Mouse (Mus musculus) heart, postnatal 14 days (tissue): ENCODE data around the gene Cdc6. TPM values are rescaled to one million over a fixed set of nuclear protein-coding genes. Genes with fewer than 3 reads are reported as not detected.

ENCODE experiments used
- DNase-seq, 2 experiments: peaks; one replicate each; pipeline ENCODE4 v3.0.0; 2021 to 2022
- intact Hi-C: fragments of 180-260 bp; cut with DNase I; formaldehyde crosslinking; loops from one replicate; pipeline ENCODE4 v1.15.1; 2025
- total RNA-seq, 2 experiments: library from RNA; stranded (reverse); gene quantifications; 2 replicates each; pipeline ENCODE4 v1.2.3; 2021

Gene Cdc6
- total RNA-seq, 2 experiments from 2014 or later, result 0.72 to 2.2 TPM

DNA sequence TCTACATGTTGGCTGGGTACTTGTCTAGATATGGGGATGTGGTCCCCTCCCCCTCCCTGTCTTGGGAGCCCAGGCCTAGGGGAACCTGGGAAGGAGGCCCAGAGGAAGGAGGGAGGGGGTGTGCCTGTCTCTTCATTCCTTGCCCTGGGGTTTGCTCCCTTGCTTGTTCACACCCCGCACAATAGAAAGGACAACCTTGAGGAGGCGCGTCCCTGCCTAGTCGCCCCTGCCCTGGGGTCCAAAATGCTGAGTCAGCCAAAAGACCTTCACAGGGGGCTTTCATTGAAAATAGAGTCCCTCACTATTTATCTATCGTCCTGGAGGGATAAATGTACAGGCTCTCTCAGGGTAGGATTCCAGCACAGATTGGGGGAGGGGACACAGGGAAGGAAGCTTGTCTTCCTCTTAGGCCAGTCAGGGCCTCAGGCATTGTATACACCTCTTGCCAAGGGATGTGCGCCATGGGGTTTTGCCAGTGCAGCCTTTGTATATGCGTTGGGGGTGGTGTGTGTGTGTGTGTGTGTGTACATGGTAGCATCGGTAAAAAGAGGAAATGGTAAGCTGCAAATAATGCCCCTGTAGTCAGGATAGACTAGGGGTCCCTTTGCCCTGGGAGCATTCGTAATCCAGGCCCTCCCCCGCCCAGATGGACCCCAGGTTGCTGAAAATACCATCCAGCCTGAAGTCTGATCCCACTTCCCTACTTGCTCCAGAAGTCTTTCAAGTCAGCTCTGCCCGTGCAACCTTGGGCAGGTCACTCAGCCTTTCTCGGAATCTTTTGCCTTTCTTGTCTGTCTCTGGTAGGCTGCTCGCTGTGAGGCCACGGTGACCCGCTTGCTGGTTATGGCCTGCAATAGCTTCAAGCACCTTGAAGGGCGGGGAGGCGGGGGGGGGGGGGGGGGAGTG is 47.5 kb downstream of the Cdc6 start:
- DNase-seq, result peak in 1 of 2 experiments; percentile 52
- intact Hi-C loops, result no loop called here

DNA sequence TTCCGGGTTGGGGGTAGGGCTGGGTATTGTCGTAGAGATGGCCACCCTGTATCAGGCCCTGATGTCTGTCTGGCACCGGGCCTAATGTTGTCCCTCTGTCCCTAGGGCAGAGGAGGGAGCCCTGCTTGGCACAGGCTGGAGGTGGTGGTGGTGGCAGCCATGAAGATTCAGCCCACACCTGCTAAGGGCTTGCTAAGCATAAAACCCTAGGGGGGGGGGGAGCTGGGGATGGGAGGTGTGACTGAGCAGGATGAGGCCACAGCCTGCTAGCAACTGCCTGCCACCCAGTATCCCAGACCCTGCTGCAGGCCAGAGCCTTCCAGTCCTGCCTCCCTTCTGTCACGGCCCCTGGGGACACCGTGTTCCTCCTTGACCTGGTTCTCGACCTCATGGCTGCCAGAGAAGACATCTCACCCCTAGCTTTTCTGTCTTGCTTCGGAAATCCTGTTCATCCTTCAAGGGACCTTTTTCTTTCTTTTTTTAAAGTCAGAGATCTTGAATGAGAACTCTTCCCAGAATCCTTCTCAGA is 48.2 kb downstream of the Cdc6 start:
- no peak for DNase-seq

DNA sequence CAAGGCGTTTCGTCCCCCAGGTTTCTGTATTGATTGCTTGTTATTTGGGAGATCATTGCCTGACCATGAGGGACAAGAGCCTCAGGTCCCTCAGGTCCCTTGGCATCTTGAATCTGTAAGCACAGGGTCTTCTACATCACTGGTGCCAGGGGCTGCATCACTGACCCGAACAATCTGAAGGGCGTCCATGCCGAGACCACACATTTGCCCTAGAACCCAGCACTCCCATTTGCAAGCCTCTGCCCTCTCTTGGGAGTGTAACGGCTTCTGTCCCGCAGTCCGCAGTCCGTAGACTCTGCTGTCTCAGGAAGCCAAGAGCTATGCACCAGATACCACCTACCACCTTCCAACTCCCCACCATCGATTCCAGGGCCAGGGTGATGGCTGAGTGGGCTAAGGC is 48.7 kb downstream of the Cdc6 start:
- no peak for DNase-seq
- intact Hi-C loops, result no loop called here

More for the DNA sequence above, 48.2 kb downstream of the Cdc6 start:
- intact Hi-C loops, result no loop called here

DNA sequence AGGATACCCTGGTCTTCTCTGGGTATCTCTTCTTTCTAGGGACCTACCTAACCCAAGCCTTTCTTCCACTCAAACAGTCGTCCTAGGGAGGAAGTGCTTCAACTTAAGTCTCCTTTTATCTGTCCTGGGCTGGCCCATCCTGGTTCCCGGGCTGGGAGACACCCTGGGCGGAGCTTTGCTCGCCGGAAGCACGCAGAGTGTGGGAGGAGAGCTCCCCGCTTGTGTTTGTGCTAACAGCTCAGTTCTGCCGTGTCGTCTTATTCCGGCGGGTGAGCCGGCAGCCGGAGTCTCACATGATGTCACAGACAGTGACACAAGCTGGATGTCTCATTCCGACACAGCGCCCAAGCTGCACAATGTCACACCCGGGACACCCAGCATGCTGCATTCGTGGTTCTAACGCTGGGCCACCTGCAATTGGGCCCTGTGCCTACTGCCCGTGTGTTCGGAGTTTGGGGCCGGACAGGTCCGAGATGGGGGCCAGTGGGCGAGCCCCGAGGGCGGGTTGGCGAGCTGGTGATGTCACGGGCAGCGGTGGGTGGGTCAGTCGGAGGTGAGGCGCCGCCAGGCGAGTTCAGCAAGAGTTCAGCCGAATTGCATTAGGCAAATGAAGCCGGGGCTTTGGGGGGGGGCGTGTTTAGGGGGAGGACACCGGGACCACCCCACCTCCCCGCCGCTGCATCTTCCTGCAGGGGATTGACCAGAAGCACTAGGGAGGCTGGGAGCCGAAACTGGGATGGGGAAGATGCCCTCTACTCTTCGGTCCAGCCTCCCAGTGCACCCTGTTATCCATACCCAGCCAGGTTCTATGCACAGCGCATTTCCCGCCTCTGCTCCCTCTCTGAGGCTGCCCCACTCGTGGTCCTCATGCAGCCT is 52.1 kb downstream of the Cdc6 start:
- intact Hi-C loops, result no loop called here
- DNase-seq, result peak; percentile 86

DNA sequence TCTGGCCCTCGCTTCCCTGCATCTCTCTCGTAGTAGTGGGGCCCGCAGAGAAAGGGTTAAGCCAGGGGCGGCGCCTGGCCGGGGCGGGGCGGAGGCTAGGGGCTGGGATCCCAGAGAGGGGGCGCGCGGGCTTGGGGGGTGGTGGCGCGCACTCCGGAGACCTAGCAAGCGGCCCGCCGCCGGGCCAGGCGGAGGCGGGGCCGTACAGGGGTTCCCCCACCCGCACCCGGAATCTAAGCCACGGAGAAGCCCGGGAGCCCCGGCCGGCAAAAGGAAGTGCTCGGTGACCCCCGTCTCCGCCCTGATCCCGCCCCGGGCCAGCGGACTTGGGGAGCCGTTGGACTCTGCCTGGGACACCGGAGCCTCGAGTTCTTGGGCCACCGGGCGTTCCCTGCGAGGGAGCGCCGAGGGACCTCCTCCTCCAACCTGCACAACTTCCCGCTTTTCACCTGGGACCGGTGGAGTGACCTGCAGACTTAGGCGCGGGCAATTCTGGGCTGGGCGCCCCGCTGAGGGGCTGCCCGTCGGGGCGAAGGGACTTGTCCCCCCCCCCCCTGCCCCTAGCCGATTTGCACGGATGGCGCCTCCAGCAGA is 52.8 kb downstream of the Cdc6 start:
- peak; percentile 87 to 89 for DNase-seq
- intact Hi-C loops, result no loop called here

DNA sequence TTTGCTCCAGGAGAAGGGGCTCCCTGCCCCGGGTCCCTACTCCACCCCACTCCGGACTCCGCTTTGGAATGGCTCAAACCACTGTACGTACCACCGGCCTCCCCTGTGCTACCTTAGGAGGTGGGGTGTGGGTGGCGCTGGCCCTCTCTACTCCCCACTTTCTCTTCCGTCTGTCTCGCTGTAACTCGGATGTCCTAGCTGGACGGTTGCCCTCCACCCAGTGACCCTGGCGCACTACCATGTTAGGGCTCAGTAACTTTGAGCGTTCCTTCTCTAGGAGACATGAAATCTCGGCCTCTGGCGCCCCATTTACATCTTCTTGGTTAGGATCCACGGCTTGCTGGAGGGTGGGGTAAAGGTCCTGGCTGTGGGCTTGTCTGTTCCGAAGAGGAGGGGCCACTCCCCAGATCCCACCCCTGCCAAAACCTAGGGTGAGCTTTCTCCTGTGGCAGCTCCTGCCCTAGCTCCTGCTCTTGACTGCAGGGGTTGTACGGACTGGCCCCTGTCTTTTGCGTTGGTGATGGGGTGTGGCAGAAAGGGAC is 53.5 kb downstream of the Cdc6 start:
- peak in 1 of 2 experiments; percentile 60 for DNase-seq
- intact Hi-C loops, result no loop called here

DNA sequence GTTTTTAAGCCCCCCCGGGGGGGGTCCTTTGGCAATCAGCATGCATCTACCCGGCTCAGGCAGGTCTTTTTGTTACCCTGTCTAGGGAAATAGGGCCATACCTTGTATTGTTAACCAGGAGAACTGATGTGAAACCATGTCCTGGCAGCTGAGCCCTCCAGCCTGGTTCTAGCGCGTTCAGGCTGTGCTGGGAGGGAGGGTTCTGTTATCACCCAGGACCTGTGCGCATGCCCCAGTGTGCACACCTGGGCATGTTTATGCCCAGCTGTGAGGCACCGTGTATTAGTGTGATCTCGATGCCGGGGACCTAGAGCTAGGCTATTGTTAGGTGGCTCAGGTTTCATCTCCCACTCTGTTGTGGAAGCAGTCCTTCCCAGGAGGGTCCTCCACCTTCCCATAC is 54.2 kb downstream of the Cdc6 start:
- intact Hi-C loops, result no loop called here

DNA sequence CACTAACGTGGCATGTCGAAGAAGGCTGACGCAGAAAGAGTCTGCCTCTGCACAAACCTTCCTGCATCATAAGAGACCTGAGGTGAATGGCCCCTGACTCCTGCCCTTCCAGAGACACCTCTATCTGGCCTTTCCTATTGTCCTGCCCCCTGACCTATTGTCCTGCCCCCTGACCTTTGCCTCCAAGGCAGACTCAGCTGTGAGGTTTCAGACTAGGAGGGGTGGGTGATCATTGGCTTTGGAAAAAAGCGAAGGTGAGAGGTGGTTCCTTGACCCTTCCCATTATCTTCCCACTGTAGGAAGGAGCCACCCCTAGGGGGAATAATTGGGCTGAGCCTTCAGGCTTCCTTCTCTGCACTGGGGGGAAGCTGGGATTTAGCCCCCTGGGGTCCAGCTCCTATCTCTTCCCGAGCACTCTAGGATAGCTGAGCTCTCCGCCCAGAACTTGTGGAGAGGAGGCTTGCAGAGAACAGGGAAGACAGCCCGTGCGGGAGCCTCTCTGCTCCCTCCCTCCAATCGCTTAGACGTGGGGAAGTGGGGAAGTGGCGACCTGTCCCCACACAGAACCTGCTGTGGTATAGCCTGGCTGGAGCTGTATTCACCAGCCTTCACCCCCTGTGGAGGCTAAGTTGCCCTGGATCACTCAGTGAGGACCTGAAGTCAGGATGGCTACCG is 55.0 kb downstream of the Cdc6 start:
- intact Hi-C loops, result no loop called here
- no peak for DNase-seq

More for the DNA sequence above, 54.2 kb downstream of the Cdc6 start:
- DNase-seq, result no peak

DNA sequence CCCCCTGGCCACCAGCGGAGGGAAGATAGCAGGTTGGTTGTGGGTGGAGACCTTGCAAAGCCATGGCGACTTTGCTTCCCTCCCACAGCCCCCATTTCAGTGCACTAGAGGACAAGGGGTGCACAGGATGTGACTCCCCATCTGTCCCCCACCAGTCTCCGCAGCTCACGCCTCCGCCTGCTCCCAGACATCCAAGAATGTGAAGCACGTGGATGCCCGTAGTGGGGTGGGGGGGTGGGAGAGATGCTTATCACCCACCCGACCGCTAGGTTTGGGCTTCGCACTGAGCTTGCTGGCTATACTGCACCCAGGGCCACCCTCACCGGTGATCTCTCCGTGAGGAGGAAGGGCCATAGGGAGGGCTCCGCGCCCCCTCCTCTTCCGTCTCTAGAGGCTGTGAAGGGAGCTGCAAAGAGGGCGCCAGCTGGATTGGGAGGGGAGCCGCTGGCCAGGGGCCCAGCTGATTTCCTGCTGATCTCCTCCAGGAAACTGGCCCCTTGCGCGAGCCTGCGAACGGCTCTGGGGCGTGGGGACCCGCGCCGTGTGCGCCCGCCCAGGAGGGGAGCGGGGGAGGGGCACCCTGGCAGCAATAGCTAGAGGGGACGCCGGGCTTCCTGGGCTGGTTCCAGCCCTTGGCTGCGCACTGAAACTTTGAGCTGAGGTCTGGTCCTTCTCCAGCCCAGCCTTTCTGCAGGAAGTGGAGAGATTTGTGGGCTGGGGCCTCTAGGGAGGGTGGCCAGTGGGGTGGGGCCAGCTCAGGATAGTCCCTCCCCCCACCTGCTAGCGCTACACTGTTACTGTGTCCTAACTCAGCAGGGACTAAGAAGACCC is 55.8 kb downstream of the Cdc6 start:
- peak; percentile 92 to 94 for DNase-seq
- intact Hi-C loops, result no loop called here

DNA sequence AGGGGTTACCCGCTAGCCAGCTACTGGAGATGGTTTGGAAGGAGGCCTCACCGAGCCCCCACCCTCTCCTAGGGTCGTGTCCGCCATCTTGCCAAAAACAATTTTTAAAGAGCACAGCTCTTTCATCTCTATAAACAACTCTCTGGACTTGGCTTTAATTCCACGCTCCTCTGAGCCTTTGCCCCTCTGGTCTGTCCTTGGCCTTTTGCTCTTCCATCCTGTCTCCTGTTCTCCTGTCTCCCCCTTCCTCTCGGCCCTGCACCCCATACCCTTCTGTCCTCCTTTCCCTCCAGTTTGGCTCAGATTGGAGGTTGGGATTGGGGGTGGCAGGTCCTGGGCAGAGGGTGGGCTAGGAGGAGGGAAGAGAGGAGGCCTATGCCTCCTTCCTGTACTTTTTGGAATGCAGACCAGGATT is 56.6 kb downstream of the Cdc6 start:
- intact Hi-C loops, result no loop called here
- DNase-seq, result no peak

DNA sequence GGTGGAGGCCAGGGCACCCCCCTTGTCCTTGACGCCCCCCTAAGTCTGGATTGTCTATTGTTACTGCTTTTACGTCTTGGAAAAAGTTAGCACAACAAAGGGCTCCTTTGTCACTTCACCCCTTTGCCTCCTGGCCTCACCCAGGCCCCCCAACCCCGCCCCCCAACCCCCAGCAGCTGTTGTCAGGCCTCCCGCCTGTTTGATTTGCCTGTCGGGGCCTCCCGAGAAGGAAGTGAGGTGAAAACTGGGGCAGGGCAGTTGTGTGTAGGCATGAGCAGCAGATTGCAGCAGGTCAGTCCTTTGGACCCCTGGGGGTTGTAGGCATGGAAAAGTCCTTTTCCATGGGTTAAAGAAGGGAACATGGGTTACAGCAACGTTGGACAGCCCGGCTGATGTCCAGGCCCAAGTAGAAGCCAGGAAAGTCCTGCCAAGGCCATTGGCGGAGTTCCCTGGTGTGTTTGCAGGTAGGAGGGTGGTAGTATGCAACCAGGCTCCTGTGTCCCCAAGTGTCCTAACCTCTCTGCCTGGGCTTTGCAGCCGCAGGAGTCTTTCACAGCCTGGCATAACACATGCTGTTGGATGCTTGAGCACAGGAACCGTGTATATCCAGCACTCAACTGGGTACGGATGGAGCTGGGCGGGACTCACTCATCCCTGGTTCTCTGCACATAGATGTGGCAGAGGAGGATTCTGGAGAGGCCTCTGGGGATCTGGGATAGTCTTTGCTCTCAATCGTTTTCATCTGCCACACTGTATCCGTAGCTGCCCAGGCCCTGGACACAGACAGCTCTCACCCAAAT is 57.2 kb downstream of the Cdc6 start:
- DNase-seq, result peak; percentile 64 to 73
- intact Hi-C loops, result loop anchor here (5.0 kb wide), 1 partner anchor 103 kb away; the partner anchor contains the start of gene Wipf2

DNA sequence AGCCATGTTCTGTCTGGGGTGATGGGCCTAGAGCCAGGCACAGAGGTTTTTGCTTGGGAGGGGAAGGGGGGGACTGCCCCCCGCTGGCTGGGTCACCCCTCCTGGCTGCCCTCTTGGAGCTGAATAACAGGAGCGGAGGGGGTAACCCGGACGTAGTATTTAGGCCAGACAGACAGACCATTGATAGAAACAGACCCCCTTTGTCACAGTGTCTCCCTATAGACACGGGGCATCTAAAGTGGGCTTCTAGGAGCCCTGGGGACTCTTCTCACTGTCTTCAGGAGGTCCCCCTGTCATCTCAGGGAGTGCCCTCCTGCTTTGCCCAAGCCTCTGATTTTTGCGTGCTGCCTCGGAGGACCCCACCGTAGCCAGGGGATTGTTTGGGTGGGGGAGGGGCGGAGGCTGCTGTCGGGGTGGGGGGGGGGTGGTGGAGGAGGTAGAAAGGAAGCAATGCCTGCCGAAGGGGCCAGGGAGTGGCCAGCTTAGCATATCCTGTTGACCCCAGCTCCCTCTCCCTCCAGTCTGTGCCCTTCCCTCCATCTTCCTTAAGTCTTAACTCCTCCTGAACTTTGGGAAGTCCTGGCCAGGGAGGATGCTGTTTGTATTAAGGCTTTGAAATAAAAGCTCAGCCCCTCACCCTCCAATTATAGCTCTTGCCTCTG is 57.9 kb downstream of the Cdc6 start:
- no peak for DNase-seq
- intact Hi-C loops, result loop anchor here (5.0 kb wide), 1 partner anchor 103 kb away; the partner anchor contains the start of gene Wipf2

DNA sequence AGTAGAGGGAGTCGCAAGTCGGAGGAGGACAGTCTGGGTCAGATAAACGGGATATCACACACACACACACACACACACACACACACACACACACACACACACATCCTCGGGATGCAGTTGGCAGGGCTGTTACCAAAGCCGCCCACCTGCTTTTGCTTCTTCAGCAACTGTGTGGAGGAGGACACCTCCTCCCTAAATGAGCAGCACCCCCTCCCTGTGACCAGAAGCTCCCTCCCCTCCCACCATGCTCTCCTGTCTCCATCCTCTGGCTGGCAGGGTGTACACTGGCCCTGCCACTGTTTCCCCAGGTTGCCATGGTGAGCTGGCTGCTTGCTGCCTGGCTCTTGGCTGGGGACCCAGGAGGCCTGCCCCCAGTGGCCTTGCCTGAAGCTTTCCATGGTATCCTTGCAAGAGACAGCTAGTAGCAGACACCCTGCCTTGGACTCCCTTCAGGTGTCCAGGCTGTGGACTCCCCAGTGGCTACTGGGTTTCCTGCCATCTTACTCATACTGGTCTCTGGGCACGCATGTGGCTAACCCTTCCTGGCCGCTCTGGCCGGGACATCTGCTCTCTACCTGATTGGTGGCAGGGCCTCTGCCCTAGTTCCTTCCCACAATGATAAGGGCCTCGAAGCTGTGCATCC is 59.0 kb downstream of the Cdc6 start:
- DNase-seq, result peak; percentile 83 to 89
- intact Hi-C loops, result loop anchor here (5.0 kb wide), 1 partner anchor 104 kb away; the partner anchor contains the start of gene Wipf2

DNA sequence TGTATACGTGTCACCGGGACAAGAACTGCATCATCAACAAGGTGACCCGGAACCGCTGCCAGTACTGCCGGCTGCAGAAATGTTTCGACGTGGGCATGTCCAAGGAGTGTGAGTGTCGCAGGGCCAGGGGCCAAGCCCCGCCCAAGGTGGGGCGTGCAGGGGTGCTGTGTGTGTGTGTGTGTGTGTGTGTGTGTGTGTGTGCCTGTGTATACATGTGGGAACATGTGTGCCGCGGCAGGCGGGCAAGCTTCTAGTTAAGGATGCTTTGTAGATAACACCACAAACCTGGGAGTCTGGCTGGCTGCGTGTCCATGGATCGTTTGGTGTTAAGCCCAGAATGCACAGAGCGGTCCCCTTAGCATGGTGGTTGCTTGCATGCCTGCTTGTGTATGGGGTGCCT is 60.5 kb downstream of the Cdc6 start:
- intact Hi-C loops, result loop anchor here (5.0 kb wide), 1 partner anchor 106 kb away; the partner anchor contains the start of gene Wipf2
- DNase-seq, result no peak

DNA sequence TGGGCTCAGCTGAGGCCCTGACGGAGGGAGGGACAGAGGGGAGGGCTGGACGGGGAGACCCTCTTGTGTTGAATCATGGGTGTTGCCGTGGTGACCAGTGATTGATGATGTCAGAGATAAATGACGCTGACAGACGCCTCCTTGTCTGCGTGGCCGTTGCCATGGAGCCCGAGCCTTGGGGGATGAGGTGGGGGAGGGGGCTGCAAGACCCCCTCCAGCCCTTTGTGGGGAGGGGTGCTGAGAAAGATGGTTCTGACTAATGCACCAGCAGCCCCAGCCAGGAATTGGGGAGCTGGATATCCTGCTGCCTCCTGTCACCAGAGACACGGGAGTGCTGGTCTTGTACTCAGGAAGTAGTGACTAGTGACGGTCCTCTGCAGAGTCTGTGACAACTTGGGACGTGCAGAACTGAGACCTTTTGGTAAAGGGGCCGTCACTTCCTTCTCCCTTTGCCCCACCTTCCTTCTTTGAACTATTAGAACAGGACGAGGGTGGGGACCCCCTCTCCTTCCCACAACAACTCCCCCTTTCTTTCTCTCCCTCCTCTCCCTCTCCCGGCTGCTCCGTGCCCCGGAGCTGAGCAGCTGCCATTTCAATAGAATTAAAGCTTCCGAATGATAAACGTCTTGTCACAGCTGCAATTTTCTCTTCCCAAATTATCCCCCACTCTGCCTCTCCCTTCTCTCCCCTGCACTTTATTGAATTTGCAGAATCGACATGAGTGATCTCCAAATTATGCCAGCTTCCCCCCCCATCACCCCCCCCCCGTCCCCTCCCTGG is 61.3 kb downstream of the Cdc6 start:
- intact Hi-C loops, result loop anchor here (5.0 kb wide), 1 partner anchor 107 kb away; the partner anchor contains the start of gene Wipf2
- DNase-seq, result no peak

DNA sequence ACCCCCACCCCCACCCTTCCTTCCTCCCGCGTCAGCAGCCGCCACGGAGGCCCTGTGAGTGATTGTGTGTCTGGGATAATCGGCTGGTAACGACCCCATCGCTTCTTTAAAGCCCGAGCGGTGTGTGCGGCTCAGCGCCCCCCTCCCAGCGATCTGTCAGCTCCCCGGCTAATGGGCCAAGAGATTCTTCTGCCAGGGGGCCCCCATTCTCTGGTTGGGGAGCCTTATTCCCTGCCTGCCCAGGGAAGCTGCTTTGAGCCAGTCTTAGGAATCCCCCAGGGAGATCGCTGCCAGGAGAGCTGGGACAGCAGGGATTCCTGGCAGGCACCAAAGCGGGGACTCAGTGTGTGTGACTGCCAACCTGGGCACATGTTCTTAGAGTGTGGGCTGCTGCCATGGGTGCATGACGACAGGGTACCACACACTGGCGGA is 61.9 kb downstream of the Cdc6 start:
- no peak for DNase-seq
- intact Hi-C loops, result loop anchor here (5.0 kb wide), 1 partner anchor 107 kb away; the partner anchor contains the start of gene Wipf2
